Comparison of ENCODE assay signal across 11 mouse cellular contexts in the genomic region with DNA sequence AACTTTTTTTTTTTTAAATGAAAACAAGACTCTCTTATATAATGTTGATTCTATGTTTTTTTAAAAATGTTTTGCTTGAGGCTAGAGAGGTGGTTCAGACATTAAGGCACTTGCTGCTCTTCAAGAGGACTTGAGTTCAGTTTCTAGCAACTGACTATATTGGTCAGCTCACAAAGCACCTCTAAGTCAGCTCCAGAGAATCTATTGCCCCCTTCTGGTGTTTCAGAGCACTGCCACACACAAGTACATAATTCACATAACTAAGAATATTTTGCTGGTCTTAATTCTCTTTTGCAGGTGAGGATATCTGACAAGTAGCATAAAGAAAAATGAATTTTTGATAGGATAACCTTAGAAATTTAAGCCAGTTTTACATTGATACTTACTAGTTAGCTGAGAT. TPM values are rescaled to one million over a fixed set of nuclear protein-coding genes. Genes with fewer than 3 reads are reported as not detected.
DNase-seq lines count a peak whose midpoint lies in the region; ATAC-seq and TF ChIP-seq lines count a peak whose summit lies in the region.
"Had no signal": no experiment of that assay in that cellular context is flagged by ENCODE, and none has a peak within 500 bp of the region (broad histone marks: within the 10 kb centered on the region; RNA-seq: fewer than 3 reads in every experiment).

No protein-coding gene starts in this region.

- no peaks in the 10 kb centered on the region for H3K9me3 ChIP-seq in embryonic facial prominence, embryonic 11.5 days (replicated peaks; ENCODE audit: control insufficient read depth, low read length)
- no peaks in the 10 kb centered on the region for H3K9me3 ChIP-seq in embryonic facial prominence, embryonic 10.5 days
- H3K9me3 ChIP-seq in liver, embryonic 11.5 days (ENCODE audit: control insufficient read depth, low read length) = no peaks in the 10 kb centered on the region
- H3K9me3 ChIP-seq: embryonic facial prominence, embryonic 12.5 days; hindbrain, embryonic 15.5 days; megakaryocyte, embryonic 14.5 days had no signal

- no peaks in the 10 kb centered on the region for H3K4me1 ChIP-seq in embryonic facial prominence, embryonic 11.5 days (ENCODE audit: control insufficient read depth, insufficient read depth, low read length)
- H3K4me1 ChIP-seq in embryonic facial prominence, embryonic 10.5 days = no peaks in the 10 kb centered on the region
- peaks cover 3% of the 10 kb centered on the region; the same call in 1 of the 2 replicates for H3K4me1 ChIP-seq in liver, adult 2 months (ENCODE audit: control insufficient read depth, insufficient read depth, low read length)
- no peaks in the 10 kb centered on the region for H3K4me1 ChIP-seq in liver, embryonic 11.5 days (replicated peaks; ENCODE audit: control insufficient read depth, insufficient read depth, low read length)
- H3K4me1 ChIP-seq: embryonic facial prominence, embryonic 12.5 days; hindbrain, embryonic 15.5 days had no signal

- peaks cover 3% of the 10 kb centered on the region; the same call in 1 of the 2 replicates for H3K79me2 ChIP-seq in liver, adult 2 months (ENCODE audit: control insufficient read depth, insufficient read depth, low read length)

- no peak for TF ChIP-seq POLR2A in liver, adult 2 months (IDR thresholded peaks at IDR 0.05; ENCODE audit: extremely low read depth, insufficient read depth, low read length)

- no peak overlapping the region for H3K4me3 ChIP-seq in embryonic facial prominence, embryonic 11.5 days (ENCODE audit: low read depth, low read length)
- no peak overlapping the region for H3K4me3 ChIP-seq in embryonic facial prominence, embryonic 10.5 days
- no peak overlapping the region for H3K4me3 ChIP-seq in liver, adult 2 months (ENCODE audit: insufficient read depth, low read depth, low read length)
- no peak overlapping the region for H3K4me3 ChIP-seq in liver, embryonic 11.5 days (ENCODE audit: low read depth, low read length)
- H3K4me3 ChIP-seq: embryonic facial prominence, embryonic 12.5 days; hindbrain, embryonic 15.5 days; megakaryocyte, embryonic 14.5 days had no signal

- no peak overlapping the region for H3K4me2 ChIP-seq in embryonic facial prominence, embryonic 11.5 days (ENCODE audit: low read depth, low read length)
- H3K4me2 ChIP-seq in liver, embryonic 11.5 days = no peak overlapping the region
- H3K4me2 ChIP-seq: embryonic facial prominence, embryonic 12.5 days; hindbrain, embryonic 15.5 days had no signal

- peak; percentile 35 for DNase-seq in embryonic facial prominence, embryonic 11.5 days (ENCODE audit: low spot score)
- DNase-seq in embryonic facial prominence, embryonic 10.5 days (ENCODE audit: low spot score) = no peak
- DNase-seq in liver, adult 2 months (ENCODE audit: extremely low read depth, low read depth, low spot score) = peak; percentile 58
- no peak for DNase-seq in liver, embryonic 11.5 days (ENCODE audit: low spot score)
- DNase-seq in embryo, embryonic 11 days = peak; percentile 7
- no peak for DNase-seq in layer of hippocampus, postnatal 14 days (ENCODE audit: low spot score in 2 of 2)
- DNase-seq in frontal cortex, adult 2 months (ENCODE audit: extremely low spot score in 1 of 2, low spot score in 1 of 2) = no peak

- no peaks in the 10 kb centered on the region for H3K27me3 ChIP-seq in embryonic facial prominence, embryonic 11.5 days (ENCODE audit: control insufficient read depth, insufficient read depth, low read length)
- no peaks in the 10 kb centered on the region for H3K27me3 ChIP-seq in embryonic facial prominence, embryonic 10.5 days (replicated peaks; ENCODE audit: low read depth, poor library complexity, severe bottlenecking)
- no peaks in the 10 kb centered on the region for H3K27me3 ChIP-seq in liver, adult 2 months (ENCODE audit: control insufficient read depth, insufficient read depth, low read length)
- no peaks in the 10 kb centered on the region for H3K27me3 ChIP-seq in liver, embryonic 11.5 days (replicated peaks; ENCODE audit: control insufficient read depth, insufficient read depth, low read length)
- H3K27me3 ChIP-seq: embryonic facial prominence, embryonic 12.5 days; hindbrain, embryonic 15.5 days; megakaryocyte, embryonic 14.5 days had no signal

- H3K27ac ChIP-seq in embryonic facial prominence, embryonic 11.5 days (replicated peaks; ENCODE audit: low read depth, low read length) = no peak overlapping the region
- H3K27ac ChIP-seq in embryonic facial prominence, embryonic 10.5 days (replicated peaks) = no peak overlapping the region
- no peak overlapping the region for H3K27ac ChIP-seq in liver, adult 2 months (replicated peaks; ENCODE audit: insufficient read depth, low read depth, low read length)
- no peak overlapping the region for H3K27ac ChIP-seq in liver, embryonic 11.5 days (ENCODE audit: low read depth, low read length)
- H3K27ac ChIP-seq: embryonic facial prominence, embryonic 12.5 days; hindbrain, embryonic 15.5 days had no signal

- peaks cover 3% of the 10 kb centered on the region for H3K36me3 ChIP-seq in embryonic facial prominence, embryonic 11.5 days (replicated peaks; ENCODE audit: control insufficient read depth, insufficient read depth, low read depth, low read length)
- H3K36me3 ChIP-seq in embryonic facial prominence, embryonic 10.5 days (replicated peaks) = peaks cover 67% of the 10 kb centered on the region
- peaks cover 43% of the 10 kb centered on the region for H3K36me3 ChIP-seq in liver, adult 2 months (ENCODE audit: control insufficient read depth, insufficient read depth, low read length)
- peaks cover 18% of the 10 kb centered on the region for H3K36me3 ChIP-seq in liver, embryonic 11.5 days (ENCODE audit: control insufficient read depth, insufficient read depth, low read length)

- no peak overlapping the region for H3K9ac ChIP-seq in embryonic facial prominence, embryonic 11.5 days (replicated peaks; ENCODE audit: low read length)
- no peak overlapping the region for H3K9ac ChIP-seq in liver, adult 2 months (ENCODE audit: low read depth, low read length)
- H3K9ac ChIP-seq in liver, embryonic 11.5 days (ENCODE audit: low read depth, low read length) = no peak overlapping the region
- H3K9ac ChIP-seq: embryonic facial prominence, embryonic 12.5 days; hindbrain, embryonic 15.5 days had no signal

- ATAC-seq in embryonic facial prominence, embryonic 11.5 days (replicated peaks; ENCODE audit: insufficient number of reproducible peaks, low FRiP score, low TSS enrichment, low read depth) = no peak
- no peak for ATAC-seq in liver, embryonic 11.5 days (replicated peaks; ENCODE audit: low FRiP score)
- ATAC-seq in CD4-positive, CD25-positive, alpha-beta regulatory T cell, adult 4 months = peak; percentile 43

- no peak for TF ChIP-seq CTCF in liver, adult 2 months (IDR thresholded peaks at IDR 0.05; ENCODE audit: low read depth, low read length)

RNA-seq across cellular contexts. Expression of gene Fam208a, which starts 12.3 kb away (rescaled TPM):
- polyA plus RNA-seq in embryonic facial prominence, embryonic 11.5 days (2014; fragmentation: Nextera tagmentation; extraction: Ambion mirVana) = 8.6 and 9.7 TPM in 2 replicates
- polyA plus RNA-seq in embryonic facial prominence, embryonic 10.5 days (2016; fragmentation: Nextera tagmentation; extraction: Ambion mirVana) = 13.3 and 14.4 TPM in 2 replicates
- 37.2 and 43.1 TPM in 2 replicates for total RNA-seq in liver, adult 2 months (2014; rRNA removed)
- polyA plus RNA-seq in liver, adult 2 months (2012; rRNA removed) = 2.2 and 3.1 TPM in 2 replicates
- polyA plus RNA-seq in liver, embryonic 11.5 days (2014; fragmentation: Nextera tagmentation; extraction: Ambion mirVana) = 11.0 and 11.4 TPM in 2 replicates
- polyA plus RNA-seq in CD4-positive, CD25-positive, alpha-beta regulatory T cell, adult 4 months (2017; shearing (Covaris generic)) = 10 to 100 TPM; 37.8 to 48.1 TPM
- 10 to 100 TPM; 25.9 to 27.5 TPM for total RNA-seq in layer of hippocampus, postnatal 14 days (2021)
- polyA plus RNA-seq in frontal cortex, adult 2 months (2012; rRNA removed) = 30.7 and 32.2 TPM in 2 replicates

Comparison
In these comparisons a context has a peak if more than half of its experiments do, and no peak if none do; other contexts are left out.
1. DNase-seq: peak in embryonic facial prominence, embryonic 11.5 days (single experiment), liver, adult 2 months (single experiment) and embryo, embryonic 11 days (single experiment); none in embryonic facial prominence, embryonic 10.5 days (single experiment), liver, embryonic 11.5 days (single experiment), layer of hippocampus, postnatal 14 days (0 of 2) and frontal cortex, adult 2 months (0 of 2).